Mouse (Mus musculus) small intestine, adult 2 months (tissue): ENCODE data around the gene Gm43191.

Experiments used
- CTCF ChIP-seq: fragments of 200-500 bp; IDR thresholded peaks from 2 replicates; pipeline ENCODE4 v1.5.1; 2012; ENCODE audit warnings: low read depth, mild to moderate bottlenecking, control low read depth, inconsistent platforms, low read length, moderate library complexity, mixed read lengths; ENCODE audit not compliant: insufficient replicate concordance, insufficient read length; ENCODE audit errors: extremely low read depth
- POLR2A ChIP-seq: fragments of 200-500 bp; IDR thresholded peaks from 2 replicates; pipeline ENCODE4 v1.6.1; 2012; ENCODE audit warnings: low read depth, mild to moderate bottlenecking, control low read depth, inconsistent platforms, low read length, moderate library complexity

DNA sequence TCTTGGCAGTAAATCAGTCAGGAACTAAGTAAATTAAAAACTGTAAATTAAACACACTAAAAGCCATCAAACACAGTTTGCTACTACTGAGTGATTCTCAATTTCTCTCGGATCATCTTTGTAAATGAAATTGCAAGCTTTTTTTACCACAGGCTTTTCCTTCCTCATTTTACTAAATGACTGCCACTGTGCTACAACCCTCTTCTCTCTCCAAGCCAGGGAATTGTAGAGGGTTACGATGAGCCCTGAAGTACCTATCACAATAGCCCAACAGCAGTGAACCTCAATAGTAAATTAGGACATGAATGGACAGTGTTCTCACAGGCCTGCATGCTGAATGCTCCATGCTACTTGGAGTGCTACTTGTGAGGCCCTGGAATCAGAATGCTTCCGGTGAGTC lies 47.0 kb downstream of the Gm43191 start:
- no peak for TF ChIP-seq CTCF
- no peak for TF ChIP-seq POLR2A
